Mouse (Mus musculus) adrenal gland, postnatal 14 days (tissue): ENCODE measurements around the gene Dnajc13. TPM values are rescaled to one million over a fixed set of nuclear protein-coding genes. Genes with fewer than 3 reads are reported as not detected.

ENCODE experiments used
- DNase-seq: peaks from one replicate; pipeline ENCODE4 v3.0.0; 2021; ENCODE audit warnings: mixed read lengths
- long read RNA-seq, 2 experiments: library from polyadenylated mRNA; stranded (forward); transcript quantifications; one replicate each; pipeline ENCODE4 v2.0.0; 2021
- total RNA-seq: library from RNA; stranded (reverse); gene quantifications from 2 replicates; pipeline ENCODE4 v1.2.3, GENCODE M21; 2021

Gene Dnajc13
- total RNA-seq: 39.8 and 43.7 TPM in 2 replicates
- long read RNA-seq, experiment 1, partial matches to known transcripts: 3 of 4 reads
- long read RNA-seq, experiment 1, other reads (novel, unspliced or antisense): 1 of 4 reads
- long read RNA-seq, experiment 2, partial matches to known transcripts: 3 of 5 reads
- long read RNA-seq, experiment 2, other reads (novel, unspliced or antisense): 2 of 5 reads

GRCm38 (mm10) chr9:104262823-104263352, at the start of gene Dnajc13:
TSS of gene Dnajc13 (minus strand) at chr9:104262930.
- DNase-seq: peak; percentile 99

DNA sequence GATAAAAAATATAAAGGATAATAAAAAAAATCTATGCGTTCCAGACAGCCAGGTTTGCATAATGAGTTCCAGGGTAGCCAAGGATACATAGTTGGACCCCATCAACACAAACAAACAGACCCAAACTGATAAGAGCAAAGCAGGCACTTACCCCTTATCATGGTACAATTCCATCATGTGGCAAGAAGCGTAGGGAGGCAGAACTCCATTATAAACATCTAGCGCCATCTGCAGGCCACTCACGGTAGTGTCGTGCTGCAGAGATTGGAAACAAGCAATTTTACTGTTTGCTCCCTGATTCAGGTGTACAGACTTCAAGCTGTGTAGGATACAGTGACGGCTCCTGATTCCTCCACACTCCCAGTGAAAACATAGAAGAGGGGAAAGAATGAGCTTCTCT, 44.0 kb upstream of the Dnajc13 start:
- peak; percentile 78 for DNase-seq

DNA sequence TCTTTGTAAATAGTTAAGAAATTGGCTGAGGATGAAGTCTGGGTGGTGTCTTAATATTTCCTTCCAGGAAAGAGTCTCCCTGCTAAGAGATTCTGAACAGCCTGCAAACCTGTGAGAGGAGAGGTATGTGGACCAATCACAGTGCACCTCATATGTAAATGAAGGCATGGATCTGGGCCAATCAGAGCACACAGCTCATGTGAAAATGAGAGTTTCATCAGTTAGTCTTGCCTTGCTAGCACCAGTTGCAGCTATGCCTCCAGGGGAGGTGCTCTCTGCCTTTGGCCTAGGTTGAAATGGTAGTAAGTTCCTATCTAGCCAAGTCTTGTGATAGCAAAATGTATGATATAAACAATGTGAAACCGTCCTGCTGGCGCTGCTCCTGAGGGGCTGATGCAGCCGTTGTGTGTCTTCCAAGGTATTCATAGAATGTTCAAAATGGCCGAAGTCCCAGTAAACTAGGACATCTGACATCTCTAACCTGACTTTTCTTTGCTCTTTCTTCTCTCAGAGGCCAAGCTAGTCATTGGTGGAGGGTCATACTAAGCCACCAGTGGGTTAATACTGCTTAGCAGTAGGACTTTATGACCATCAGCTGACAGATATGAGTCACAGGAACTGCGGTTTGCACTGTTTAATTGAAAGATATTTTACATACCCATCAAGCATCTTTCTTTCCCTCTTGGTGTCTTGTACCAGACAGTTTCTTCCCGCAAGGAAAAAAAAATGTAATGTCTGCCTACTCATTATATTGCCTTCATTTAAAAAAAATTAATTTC, 42.8 kb upstream of the Dnajc13 start:
- no peak for DNase-seq

GRCm38 (mm10) chr9:104304800-104305199, 42.1 kb upstream of the Dnajc13 start:
- no peak for DNase-seq

- no peak for DNase-seq
Observed at GRCm38 (mm10) chr9:104304376-104304775, 41.6 kb upstream of the Dnajc13 start.

- DNase-seq: no peak
Observed at GRCm38 (mm10) chr9:104300569-104300968, 37.8 kb upstream of the Dnajc13 start.

- DNase-seq: no peak
Observed at GRCm38 (mm10) chr9:104297041-104297440, 34.3 kb upstream of the Dnajc13 start.

- no peak for DNase-seq
Observed at GRCm38 (mm10) chr9:104284934-104285333, 22.2 kb upstream of the Dnajc13 start.

- DNase-seq: no peak
Observed at GRCm38 (mm10) chr9:104282536-104282935, 19.8 kb upstream of the Dnajc13 start.

- no peak for DNase-seq
Observed at GRCm38 (mm10) chr9:104281737-104282136, 19.0 kb upstream of the Dnajc13 start.

GRCm38 (mm10) chr9:104280725-104281495, 18.2 kb upstream of the Dnajc13 start:
- DNase-seq: no peak

GRCm38 (mm10) chr9:104277528-104278162, 14.9 kb upstream of the Dnajc13 start:
- peak; percentile 7 for DNase-seq

DNA sequence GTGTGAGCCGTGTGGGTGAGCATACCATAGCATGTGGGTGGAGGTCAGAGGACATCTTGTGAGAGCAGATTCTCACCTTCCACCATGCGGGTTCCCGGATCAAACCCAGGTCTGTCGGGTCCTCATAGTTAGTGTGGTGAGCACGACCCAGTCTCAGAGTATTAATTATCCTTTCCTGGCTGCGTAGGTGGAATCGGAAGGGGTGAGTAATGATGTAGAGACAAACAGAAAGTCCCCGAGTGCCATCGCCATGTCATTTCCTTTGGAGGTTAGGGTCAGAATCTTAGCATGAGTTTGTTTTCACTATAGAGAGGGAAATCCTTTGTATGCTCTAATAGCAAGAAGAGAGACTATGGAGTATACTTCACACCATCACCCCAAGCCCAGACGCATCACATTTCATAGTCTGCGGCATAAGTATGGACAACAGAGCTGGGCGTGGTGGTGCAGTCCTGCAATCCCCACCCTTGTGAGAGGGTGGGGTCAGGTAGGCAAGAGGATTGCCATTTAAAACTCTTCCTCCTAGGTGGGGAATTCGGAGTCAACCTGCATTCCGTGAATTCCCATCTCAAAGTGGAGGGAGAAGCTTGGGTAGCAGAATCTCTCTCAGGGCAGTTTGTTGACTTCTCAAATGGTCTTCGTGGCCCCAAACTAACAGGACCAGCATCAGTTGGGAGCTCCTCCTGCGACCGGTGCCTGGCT, 12.5 kb upstream of the Dnajc13 start:
- DNase-seq: no peak

DNA sequence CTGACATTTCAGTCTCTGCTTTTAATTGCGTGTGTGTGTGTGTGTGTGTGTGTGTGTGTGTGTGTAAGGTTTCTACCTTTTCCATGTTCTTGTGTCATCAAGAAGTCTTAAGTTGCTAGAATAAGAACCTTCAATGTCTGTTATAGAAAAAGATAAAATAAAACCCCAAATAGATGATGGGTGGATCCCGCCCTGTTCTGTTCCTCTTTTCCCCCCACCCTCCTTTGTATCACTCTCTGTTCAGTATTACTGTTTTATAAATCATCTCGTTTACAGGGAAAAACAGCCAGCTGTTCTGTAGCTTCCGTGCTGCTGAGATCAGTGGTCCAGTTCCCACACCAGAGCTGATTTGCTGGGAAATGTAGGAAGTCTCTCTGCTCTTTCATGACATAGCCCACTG, 9.3 kb upstream of the Dnajc13 start:
- no peak for DNase-seq

- DNase-seq: no peak
Observed at GRCm38 (mm10) chr9:104271642-104272041, 8.9 kb upstream of the Dnajc13 start.

GRCm38 (mm10) chr9:104269944-104270343, 7.2 kb upstream of the Dnajc13 start:
- no peak for DNase-seq

DNA sequence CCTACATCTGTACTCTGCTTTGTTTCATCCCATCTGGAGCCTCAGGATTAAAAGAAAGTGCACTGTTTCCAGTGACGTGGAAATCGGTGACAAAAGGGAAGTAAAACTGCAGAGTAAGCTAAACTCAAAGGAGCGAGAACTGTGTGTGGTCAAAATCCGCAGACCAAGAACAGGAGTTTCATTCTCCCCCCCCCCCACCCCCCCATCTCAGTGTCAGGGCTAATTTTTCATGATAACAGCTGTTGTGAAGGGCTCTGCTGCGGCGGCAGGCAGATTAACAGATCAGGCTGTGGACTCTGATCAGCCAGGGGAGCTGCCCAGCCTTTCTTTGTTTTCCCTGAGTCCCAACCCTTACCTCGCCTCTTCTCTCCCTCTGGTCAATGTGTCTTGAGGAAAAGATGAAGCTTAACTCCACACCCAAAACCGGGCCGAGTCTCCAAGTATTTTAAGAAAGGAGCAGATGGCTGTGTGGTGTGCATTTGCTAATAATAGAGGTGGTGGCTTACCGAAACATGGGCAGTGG, 6.7 kb upstream of the Dnajc13 start:
- no peak for DNase-seq

GRCm38 (mm10) chr9:104264567-104264966, 1.8 kb upstream of the Dnajc13 start:
- no peak for DNase-seq

GRCm38 (mm10) chr9:104262016-104262762, 541 bp downstream of the Dnajc13 start:
- peak; percentile 73 for DNase-seq

- DNase-seq: no peak
Observed at GRCm38 (mm10) chr9:104260306-104260705, 2.4 kb downstream of the Dnajc13 start.

DNA sequence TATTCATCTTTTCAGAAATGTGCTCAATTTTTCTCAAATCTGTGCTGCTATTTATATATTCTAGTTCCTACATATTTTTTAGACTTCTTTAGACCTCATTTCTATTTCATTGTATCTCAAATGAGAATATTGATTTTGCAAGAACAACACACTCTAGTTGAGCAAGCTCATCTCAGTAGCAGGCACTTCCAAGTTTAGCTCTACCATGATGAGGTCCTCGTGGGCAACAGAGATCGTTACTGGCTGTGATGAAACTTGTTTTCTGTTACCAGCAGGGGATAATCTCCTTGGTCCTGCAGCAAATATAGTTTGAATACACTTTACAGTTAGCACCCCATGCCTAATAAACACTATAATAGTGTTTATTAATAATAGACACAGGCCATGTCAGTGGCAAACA, 6.6 kb downstream of the Dnajc13 start:
- DNase-seq: no peak
